Mouse (Mus musculus) kidney, adult 2 months (tissue): Measurements from ENCODE around the gene Ndufs7.

Source experiments
- CTCF ChIP-seq: fragments of 200-500 bp; conservative IDR thresholded peaks from 2 replicates; pipeline ENCODE4 v1.5.1; 2011; ENCODE audit warnings: low read depth, mild to moderate bottlenecking, control low read depth, low read length, moderate library complexity, mixed read lengths; ENCODE audit not compliant: insufficient read depth, insufficient read length
- POLR2A ChIP-seq: fragments of 200-500 bp; IDR thresholded peaks from one replicate; pipeline ENCODE4 v1.6.1; 2011; ENCODE audit warnings: low read depth, low read length, control low read depth

DNA sequence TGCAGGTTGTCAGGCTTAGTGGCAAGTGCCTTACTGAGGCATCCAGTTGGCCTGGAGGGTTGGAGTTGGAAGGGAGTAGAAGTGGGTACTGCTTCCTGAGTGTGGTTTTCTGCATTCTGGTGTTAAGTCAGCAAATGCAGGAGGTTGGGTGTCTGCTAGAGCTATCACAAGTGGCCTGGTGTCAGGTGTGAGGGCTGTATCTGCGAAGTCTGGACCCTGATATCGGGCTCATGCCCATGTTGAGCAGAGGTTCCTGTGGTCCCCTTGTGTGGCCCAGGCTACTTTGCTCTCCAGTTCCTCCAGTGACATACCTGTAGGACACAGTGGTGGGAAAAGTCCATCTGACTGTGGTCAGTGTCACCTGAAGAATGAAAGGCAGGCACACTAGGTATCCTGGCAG lies 21.2 kb downstream of the Ndufs7 start:
- TF ChIP-seq CTCF (no peak), POLR2A (no peak)
